Mouse (Mus musculus) limb, embryonic 14.5 days (tissue): Measurements from ENCODE around the gene Ulk4. TPM values are rescaled to one million over a fixed set of nuclear protein-coding genes. Genes with fewer than 3 reads are reported as not detected.

Experiments used
- ATAC-seq: fragments of 200-750 bp; cut with Nextera tagmentation; 2 replicates; pipeline ENCODE4 v1.8.0; 2017; ENCODE audit warnings: low read depth, moderate number of reproducible peaks, moderate TSS enrichment; ENCODE audit not compliant: low FRiP score
- DNase-seq: peaks from one replicate; pipeline ENCODE4 v3.0.0-alpha.2; 2015; ENCODE audit warnings: low spot score
- H3K27ac ChIP-seq: fragments of 300-500 bp; sonication (generic); replicated peaks from 2 replicates; pipeline ENCODE4 v1.5.1; 2014; ENCODE audit warnings: low read depth, mild to moderate bottlenecking, low read length, moderate library complexity, mixed read lengths
- H3K27me3 ChIP-seq: fragments of 300-500 bp; sonication (generic); 2 replicates; pipeline ENCODE4 v1.6.1; 2014; ENCODE audit warnings: low read length, mixed read lengths; ENCODE audit not compliant: control insufficient read depth, insufficient read depth
- H3K36me3 ChIP-seq: fragments of 300-500 bp; sonication (generic); 2 replicates; pipeline ENCODE4 v1.6.1; 2014; ENCODE audit warnings: mild to moderate bottlenecking, low read length, moderate library complexity, mixed read lengths; ENCODE audit not compliant: control insufficient read depth, insufficient read depth
- H3K4me1 ChIP-seq: fragments of 300-500 bp; sonication (generic); 2 replicates; pipeline ENCODE4 v1.6.1; 2014; ENCODE audit warnings: antibody characterized with exemption, low read length, mixed read lengths; ENCODE audit not compliant: control insufficient read depth, insufficient read depth
- H3K4me2 ChIP-seq: fragments of 300-500 bp; sonication (generic); replicated peaks from 2 replicates; pipeline ENCODE4 v1.6.1; 2014; ENCODE audit warnings: low read depth, mild to moderate bottlenecking, low read length, moderate library complexity; ENCODE audit not compliant: severe bottlenecking
- H3K4me3 ChIP-seq: fragments of 300-500 bp; sonication (generic); replicated peaks from 2 replicates; pipeline ENCODE4 v1.5.1; 2014; ENCODE audit warnings: low read length
- H3K9ac ChIP-seq: fragments of 300-500 bp; sonication (generic); 2 replicates; pipeline ENCODE4 v1.6.1; 2014; ENCODE audit warnings: mild to moderate bottlenecking, low read depth, low read length, moderate library complexity; ENCODE audit not compliant: severe bottlenecking
- H3K9me3 ChIP-seq: fragments of 300-500 bp; sonication (generic); 2 replicates; pipeline ENCODE4 v1.6.1; 2016; ENCODE audit warnings: low read length; ENCODE audit not compliant: control insufficient read depth
- POLR2A ChIP-seq: fragments of 200-500 bp; IDR thresholded peaks from 2 replicates; pipeline ENCODE4 v1.8.0; 2012; ENCODE audit warnings: inconsistent platforms, mild to moderate bottlenecking, moderate library complexity, borderline replicate concordance; ENCODE audit not compliant: insufficient read depth, insufficient read length; ENCODE audit errors: extremely low read depth
- WGBS: fragments of 180-500 bp; shearing (Covaris S2); extraction: QIAGEN DNeasy Blood & Tissue Kit; methylation state at CpG from one replicate; pipeline ENCODE4 v1.1.7; 2014; 5-methylcytosine and 5-hydroxymethylcytosine counted together
- polyA plus RNA-seq, 2 experiments: library from polyadenylated mRNA; depleted of rRNA in 1 of 2; stranded (reverse) in 1 of 2; unstranded in 1 of 2; fragments of >200 nt; fragmentation: Nextera tagmentation in 1 of 2; extraction: Ambion mirVana in 1 of 2; gene quantifications; 2 replicates each; pipeline versions ENCODE4 v1.2.1 to v1.2.3; 2012 to 2014

Gene Ulk4
- polyA plus RNA-seq, 2 experiments, result 6.4 to 123 TPM

DNA sequence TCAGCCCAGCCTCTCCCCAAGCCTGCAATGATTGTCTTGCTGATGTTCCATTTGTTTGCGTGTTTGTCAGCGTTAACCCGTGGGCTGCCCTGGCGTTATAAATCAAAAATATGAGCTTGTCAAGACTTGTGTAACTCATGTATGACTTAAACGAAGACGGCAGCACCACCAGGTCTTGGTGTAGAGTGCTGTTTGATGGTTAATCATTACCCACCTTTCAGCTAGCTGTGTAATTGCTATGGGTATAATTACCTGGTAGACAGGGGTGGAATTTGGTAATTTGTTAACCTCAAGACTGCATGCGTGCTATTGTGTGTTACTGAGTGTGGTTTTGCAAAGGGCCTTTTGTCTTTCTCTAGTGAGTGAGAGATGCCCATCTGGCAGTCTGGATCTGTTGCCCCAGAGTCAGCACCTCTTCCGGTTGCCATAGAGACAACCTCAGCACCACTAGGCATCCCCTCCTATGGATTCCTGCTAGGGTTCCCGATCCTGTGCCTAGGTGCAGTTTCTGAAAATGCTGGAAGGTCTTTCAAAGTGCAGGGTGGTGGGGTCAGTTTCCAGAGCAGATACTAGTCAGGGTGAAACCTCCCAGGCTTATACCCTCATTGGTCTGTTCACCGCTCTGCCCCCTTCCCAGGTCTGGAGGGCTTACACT is 35.4 kb upstream of the Ulk4 start:
- H3K4me2 ChIP-seq, result no peak overlapping the region
- H3K36me3 ChIP-seq, result no peaks in the 10 kb centered on the region
- no peak for TF ChIP-seq POLR2A
- H3K27ac ChIP-seq, result no peak overlapping the region
- no peak overlapping the region for H3K9ac ChIP-seq
- WGBS, result 45% methylated on average over 10 of the region's 10 CpGs
- ATAC-seq (no peak), DNase-seq (no peak)
- H3K4me1 ChIP-seq, result peaks cover 28% of the 10 kb centered on the region
- H3K27me3 ChIP-seq, result no peaks in the 10 kb centered on the region
- H3K4me3 ChIP-seq, result no peak overlapping the region
- no peaks in the 10 kb centered on the region for H3K9me3 ChIP-seq

DNA sequence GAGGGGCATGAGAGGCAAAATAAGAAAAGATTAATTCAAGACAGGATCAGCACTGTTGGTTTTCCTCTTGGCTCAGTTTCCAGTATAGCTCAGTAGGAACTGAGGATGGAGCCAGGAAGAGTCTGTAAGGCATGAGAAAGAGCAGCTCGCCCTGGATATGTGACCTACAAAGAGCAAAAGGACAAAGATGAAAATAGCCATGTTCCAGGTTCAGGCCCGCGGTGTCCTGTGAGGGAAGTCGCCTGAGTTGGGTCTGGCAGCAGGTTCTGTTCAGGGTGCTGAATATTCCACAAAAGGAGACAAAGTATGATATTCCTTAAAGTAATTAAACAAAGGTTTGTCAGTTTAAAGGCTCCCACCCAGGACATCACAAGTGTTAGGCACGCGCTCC is 34.8 kb upstream of the Ulk4 start:
- H3K27ac ChIP-seq, result no peak overlapping the region
- H3K9me3 ChIP-seq, result no peaks in the 10 kb centered on the region
- no peak for TF ChIP-seq POLR2A
- no peak for ATAC-seq
- no peaks in the 10 kb centered on the region for H3K36me3 ChIP-seq
- H3K9ac ChIP-seq, result no peak overlapping the region
- no peaks in the 10 kb centered on the region for H3K27me3 ChIP-seq
- no peak overlapping the region for H3K4me2 ChIP-seq
- WGBS, result 78% methylated on average over 6 of the region's 6 CpGs
- peaks cover 28% of the 10 kb centered on the region for H3K4me1 ChIP-seq
- DNase-seq, result no peak
- no peak overlapping the region for H3K4me3 ChIP-seq

DNA sequence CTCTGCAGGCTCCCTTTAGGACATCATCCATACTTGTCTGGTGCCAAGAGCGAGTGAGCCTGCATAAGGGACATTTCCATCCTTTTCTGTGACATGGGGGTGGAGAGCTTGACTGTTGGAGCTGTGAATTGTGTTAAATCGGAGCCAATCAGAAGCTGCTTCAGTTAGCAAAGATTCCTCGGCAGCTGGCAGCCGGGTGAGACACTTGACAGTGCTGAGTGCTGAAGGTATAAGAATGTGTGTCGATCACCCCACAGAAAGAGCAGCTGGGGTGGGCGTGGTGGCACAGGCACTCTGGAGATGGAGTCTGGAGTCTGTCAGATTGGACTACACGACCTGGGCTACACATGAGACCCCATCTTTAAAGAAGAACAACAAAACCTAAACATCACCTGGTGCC is 33.5 kb upstream of the Ulk4 start:
- Histone ChIP-seq H3K4me1 (peaks cover 28% of the 10 kb centered on the region), H3K4me2 (no peak overlapping the region), H3K36me3 (no peaks in the 10 kb centered on the region), H3K4me3 (no peak overlapping the region), H3K9me3 (no peaks in the 10 kb centered on the region), H3K27ac (no peak overlapping the region), H3K27me3 (no peaks in the 10 kb centered on the region), H3K9ac (no peak overlapping the region)
- ATAC-seq, result no peak
- DNase-seq, result no peak
- TF ChIP-seq POLR2A, result no peak
- 83% methylated on average over 7 of the region's 7 CpGs for WGBS

DNA sequence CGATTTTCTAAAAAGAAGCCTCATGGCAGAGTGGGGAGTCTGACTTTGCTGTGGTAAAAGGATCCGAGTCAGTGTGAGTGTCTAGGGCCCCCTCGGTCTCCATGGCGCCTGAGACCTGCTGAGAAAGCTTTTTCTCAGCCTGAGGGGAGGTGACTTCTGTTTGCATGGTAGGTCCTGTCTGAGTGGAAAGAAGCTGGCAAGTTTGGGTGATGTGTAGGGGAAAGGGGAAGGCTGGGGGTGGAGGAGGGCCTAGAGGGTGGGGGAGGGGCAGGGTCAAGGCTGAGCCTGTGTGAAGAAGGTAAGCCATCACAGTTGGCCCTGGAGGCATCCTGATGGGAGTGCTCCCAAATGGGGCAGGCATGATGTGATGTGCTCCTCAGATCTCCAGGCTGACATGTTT is 32.3 kb upstream of the Ulk4 start:
- Histone ChIP-seq H3K4me1 (peaks cover 19% of the 10 kb centered on the region), H3K4me2 (no peak overlapping the region), H3K4me3 (no peak overlapping the region), H3K27me3 (no peaks in the 10 kb centered on the region), H3K27ac (no peak overlapping the region), H3K36me3 (no peaks in the 10 kb centered on the region), H3K9me3 (no peaks in the 10 kb centered on the region), H3K9ac (no peak overlapping the region)
- ATAC-seq, result no peak
- TF ChIP-seq POLR2A, result no peak
- WGBS, result 50% methylated on average over 4 of the region's 4 CpGs
- DNase-seq, result no peak

DNA sequence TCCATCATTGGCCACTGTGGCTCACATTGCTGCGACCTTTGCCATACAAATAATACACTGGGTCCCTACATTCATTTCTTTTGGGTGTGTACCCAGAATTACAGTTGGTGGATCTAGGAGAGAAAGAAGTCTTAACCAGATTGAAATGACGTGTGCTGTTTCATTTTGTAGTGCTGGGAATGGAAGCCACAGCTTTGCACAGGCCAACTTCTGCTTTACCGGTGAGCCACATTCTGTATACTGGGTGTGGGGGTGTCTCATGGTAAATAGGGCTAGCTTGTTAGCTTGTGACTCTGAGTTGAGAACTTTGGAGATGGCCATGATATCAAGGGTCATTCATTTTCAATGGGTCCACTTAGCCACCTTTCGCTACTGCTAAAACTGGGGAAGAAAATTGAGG is 28.5 kb upstream of the Ulk4 start:
- 95% methylated on average over 4 of the region's 4 CpGs for WGBS
- no peak overlapping the region for H3K4me2 ChIP-seq
- DNase-seq, result no peak

More for the DNA sequence above, 28.5 kb upstream of the Ulk4 start:
- Histone ChIP-seq H3K9me3 (no peaks in the 10 kb centered on the region), H3K27ac (no peak overlapping the region), H3K4me1 (no peaks in the 10 kb centered on the region), H3K9ac (no peak overlapping the region), H3K27me3 (no peaks in the 10 kb centered on the region), H3K36me3 (no peaks in the 10 kb centered on the region), H3K4me3 (no peak overlapping the region)
- no peak for TF ChIP-seq POLR2A
- ATAC-seq, result no peak
